Mouse (Mus musculus): ENCODE measurements around the gene Hnrnph3. TPM values are rescaled to one million over a fixed set of nuclear protein-coding genes. Genes with fewer than 3 reads are reported as not detected.

The Hnrnph3 gene
- 23.8 and 25.7 TPM in 2 replicates for total RNA-seq (2012; rRNA removed)

DNA sequence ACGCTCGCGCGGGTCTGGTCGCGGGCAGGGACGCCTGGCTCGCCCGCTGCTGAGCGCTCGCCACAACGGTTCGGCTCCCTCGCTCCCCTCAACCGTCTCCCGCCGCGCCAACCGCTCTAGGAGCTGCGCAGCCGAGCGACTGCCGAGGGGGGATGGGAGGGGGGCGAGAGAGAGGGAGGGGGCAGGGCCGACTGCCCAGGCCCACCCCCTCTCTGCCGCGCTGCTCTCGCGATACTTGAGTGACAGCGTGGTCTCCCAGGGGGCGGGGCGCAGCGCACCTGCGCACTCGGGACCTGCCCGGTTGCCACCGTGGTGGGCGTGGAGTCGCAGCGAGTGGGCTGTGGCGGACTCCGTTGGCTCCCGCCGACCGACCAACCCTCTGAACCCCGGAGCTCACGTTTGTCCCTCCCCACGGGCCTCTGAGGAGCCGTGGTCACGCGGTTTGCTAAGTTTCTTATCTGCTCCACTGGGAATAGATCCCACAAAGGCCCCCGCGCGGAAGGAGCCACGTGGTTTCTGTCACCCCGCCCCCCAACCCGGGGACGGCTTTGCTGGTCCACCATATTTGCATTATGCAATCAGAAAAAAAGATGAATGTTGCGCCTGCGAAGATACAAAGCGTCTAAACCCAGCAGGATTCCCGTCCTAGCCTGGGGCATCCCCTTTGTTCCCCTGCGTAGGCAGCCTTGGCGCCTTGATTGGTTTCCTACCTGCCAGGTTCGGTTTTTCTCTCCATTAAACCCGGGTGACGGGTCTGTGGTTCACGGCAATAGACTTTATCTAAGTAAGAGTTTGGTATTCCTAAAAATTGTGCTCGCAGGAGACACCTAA is at the start of gene Hnrnph3, which contains the start of gene Pbld2:
Gene Hnrnph3, minus strand, starts transcription at position 469 of the 831 bp plus-strand sequence.
Gene Pbld2, plus strand, starts transcription at position 567 of the 831 bp plus-strand sequence.
- Histone ChIP-seq H3K9me3 (ENCODE audit: control insufficient read depth, insufficient read depth, low read depth, low read length) (no peaks in the 10 kb centered on the region), H3K27ac (ENCODE audit: insufficient read depth, low read depth, low read length, poor library complexity, severe bottlenecking) (peak within 1 kb of the TSS; percentile 69), H3K4me1 (ENCODE audit: control insufficient read depth in 2 of 2, insufficient read depth in 2 of 2, low read length in 2 of 2, poor library complexity in 1 of 2) (peaks cover 3 to 4% of the 10 kb centered on the region in 2 experiments; a peak in 3 of 4 replicates), H3K36me3 (ENCODE audit: control insufficient read depth, insufficient read depth, low read length, poor library complexity, severe bottlenecking) (no peaks in the 10 kb centered on the region; the same call in 1 of the 2 replicates), H3K9ac (ENCODE audit: insufficient read depth, low read depth, low read length, poor library complexity, severe bottlenecking) (peak within 1 kb of the TSS; percentile 93), H3K4me3 (ENCODE audit: insufficient read depth in 1 of 2, low read depth in 1 of 2, low read length in 2 of 2, poor library complexity in 1 of 2, severe bottlenecking in 1 of 2) (peak within 1 kb of the TSS; percentile 76 to 86)
- peak; percentile 97 for TF ChIP-seq CHD2 (IDR thresholded peaks at IDR 0.05; ENCODE audit: low read depth, low read length)
- TF ChIP-seq ZC3H11A (IDR thresholded peaks at IDR 0.05; ENCODE audit: borderline replicate concordance, low read depth, low read length), result no peak
- TF ChIP-seq MAFK (IDR thresholded peaks at IDR 0.05; ENCODE audit: insufficient read depth, low read depth, low read length), result no peak
- peak; percentile 54; the same call in 1 of the 2 replicates for TF ChIP-seq HCFC1 (IDR thresholded peaks at IDR 0.05; ENCODE audit: borderline replicate concordance, insufficient read depth, low read length)
- 0 out of 2 replicates have a peak, but pooled peaks have one; percentile 4 for TF ChIP-seq ZNF384 (IDR thresholded peaks at IDR 0.05; ENCODE audit: low read depth, low read length)
- in situ Hi-C loops (cut with MboI; ENCODE audit: low sequenced_read_pairs in 2 of 2, unreplicated experiment in 2 of 2), result no loop called here
- DNase-seq (ENCODE audit: low read depth, low spot score), result peak; percentile 93

GRCm38 (mm10) chr10:63065988-63066387 is 42.0 kb upstream of the Hnrnph3 start:
- Histone ChIP-seq H3K27ac (ENCODE audit: insufficient read depth, low read depth, low read length, poor library complexity, severe bottlenecking) (no peak overlapping the region), H3K9me3 (ENCODE audit: control insufficient read depth, insufficient read depth, low read depth, low read length) (no peaks in the 10 kb centered on the region), H3K36me3 (ENCODE audit: control insufficient read depth, insufficient read depth, low read length, poor library complexity, severe bottlenecking) (no peaks in the 10 kb centered on the region), H3K9ac (ENCODE audit: insufficient read depth, low read depth, low read length, poor library complexity, severe bottlenecking) (no peak overlapping the region), H3K4me3 (ENCODE audit: insufficient read depth in 1 of 2, low read depth in 1 of 2, low read length in 2 of 2, poor library complexity in 1 of 2, severe bottlenecking in 1 of 2) (no peak overlapping the region), H3K4me1 (ENCODE audit: control insufficient read depth in 2 of 2, insufficient read depth in 2 of 2, low read length in 2 of 2, poor library complexity in 1 of 2) (no peaks in the 10 kb centered on the region)
- in situ Hi-C loops (cut with MboI; ENCODE audit: low sequenced_read_pairs in 2 of 2, unreplicated experiment in 2 of 2), result no loop called here
- TF ChIP-seq MAFK (IDR thresholded peaks at IDR 0.05; ENCODE audit: insufficient read depth, low read depth, low read length) (no peak), HCFC1 (IDR thresholded peaks at IDR 0.05; ENCODE audit: borderline replicate concordance, insufficient read depth, low read length) (no peak), ZNF384 (IDR thresholded peaks at IDR 0.05; ENCODE audit: low read depth, low read length) (no peak), CHD2 (IDR thresholded peaks at IDR 0.05; ENCODE audit: low read depth, low read length) (no peak), ZC3H11A (IDR thresholded peaks at IDR 0.05; ENCODE audit: borderline replicate concordance, low read depth, low read length) (peak; percentile 81)
- peak; percentile 59 for DNase-seq (ENCODE audit: low read depth, low spot score)

- no peak overlapping the region for H3K4me3 ChIP-seq (ENCODE audit: insufficient read depth in 1 of 2, low read depth in 1 of 2, low read length in 2 of 2, poor library complexity in 1 of 2, severe bottlenecking in 1 of 2)
- H3K4me1 ChIP-seq (ENCODE audit: control insufficient read depth in 2 of 2, insufficient read depth in 2 of 2, low read length in 2 of 2, poor library complexity in 1 of 2), result no peaks in the 10 kb centered on the region
- no peak for DNase-seq (ENCODE audit: low read depth, low spot score)
- no peak overlapping the region for H3K9ac ChIP-seq (ENCODE audit: insufficient read depth, low read depth, low read length, poor library complexity, severe bottlenecking)
- no peak overlapping the region for H3K27ac ChIP-seq (ENCODE audit: insufficient read depth, low read depth, low read length, poor library complexity, severe bottlenecking)
- H3K9me3 ChIP-seq (ENCODE audit: control insufficient read depth, insufficient read depth, low read depth, low read length), result no peaks in the 10 kb centered on the region
- TF ChIP-seq MAFK (IDR thresholded peaks at IDR 0.05; ENCODE audit: insufficient read depth, low read depth, low read length) (no peak), ZNF384 (IDR thresholded peaks at IDR 0.05; ENCODE audit: low read depth, low read length) (no peak), CHD2 (IDR thresholded peaks at IDR 0.05; ENCODE audit: low read depth, low read length) (no peak), ZC3H11A (IDR thresholded peaks at IDR 0.05; ENCODE audit: borderline replicate concordance, low read depth, low read length) (no peak), HCFC1 (IDR thresholded peaks at IDR 0.05; ENCODE audit: borderline replicate concordance, insufficient read depth, low read length) (no peak; the same call in 1 of the 2 replicates)
- in situ Hi-C loops (cut with MboI; ENCODE audit: low sequenced_read_pairs in 2 of 2, unreplicated experiment in 2 of 2), result no loop called here
- no peaks in the 10 kb centered on the region for H3K36me3 ChIP-seq (ENCODE audit: control insufficient read depth, insufficient read depth, low read length, poor library complexity, severe bottlenecking)
These were observed 41.5 kb upstream of the Hnrnph3 start for GRCm38 (mm10) chr10:63065561-63065960.

DNA sequence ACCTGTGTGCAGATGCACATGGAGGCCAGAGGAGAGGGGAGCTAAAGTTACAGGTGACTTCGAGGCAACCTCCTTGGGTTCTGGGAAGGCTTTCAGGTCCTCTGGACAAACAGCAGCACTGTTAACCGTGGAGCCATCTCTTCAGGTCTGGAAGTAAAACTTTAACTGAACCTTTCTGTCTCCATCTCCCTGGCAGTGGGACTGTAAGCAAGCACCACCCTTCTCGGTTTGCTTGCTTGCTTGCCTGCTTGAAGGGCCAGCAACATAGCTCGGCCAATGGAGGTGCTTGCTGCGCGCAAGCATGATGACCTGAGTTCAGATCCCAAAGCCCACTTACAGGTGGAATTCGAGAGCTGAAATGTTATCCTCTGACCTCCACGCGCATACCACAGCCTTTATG is 40.5 kb upstream of the Hnrnph3 start:
- Histone ChIP-seq H3K36me3 (ENCODE audit: control insufficient read depth, insufficient read depth, low read length, poor library complexity, severe bottlenecking) (no peaks in the 10 kb centered on the region), H3K27ac (ENCODE audit: insufficient read depth, low read depth, low read length, poor library complexity, severe bottlenecking) (no peak overlapping the region), H3K4me3 (ENCODE audit: insufficient read depth in 1 of 2, low read depth in 1 of 2, low read length in 2 of 2, poor library complexity in 1 of 2, severe bottlenecking in 1 of 2) (no peak overlapping the region), H3K4me1 (ENCODE audit: control insufficient read depth in 2 of 2, insufficient read depth in 2 of 2, low read length in 2 of 2, poor library complexity in 1 of 2) (no peaks in the 10 kb centered on the region), H3K9me3 (ENCODE audit: control insufficient read depth, insufficient read depth, low read depth, low read length) (no peaks in the 10 kb centered on the region), H3K9ac (ENCODE audit: insufficient read depth, low read depth, low read length, poor library complexity, severe bottlenecking) (no peak overlapping the region)
- in situ Hi-C loops (cut with MboI; ENCODE audit: low sequenced_read_pairs in 2 of 2, unreplicated experiment in 2 of 2), result no loop called here
- DNase-seq (ENCODE audit: low read depth, low spot score), result no peak
- no peak for TF ChIP-seq MAFK (IDR thresholded peaks at IDR 0.05; ENCODE audit: insufficient read depth, low read depth, low read length)
- TF ChIP-seq ZNF384 (IDR thresholded peaks at IDR 0.05; ENCODE audit: low read depth, low read length), result no peak
- TF ChIP-seq HCFC1 (IDR thresholded peaks at IDR 0.05; ENCODE audit: borderline replicate concordance, insufficient read depth, low read length), result no peak

Measured in ES-E14 (cell line).